Mouse (Mus musculus): ENCODE data around the gene Smpd2. TPM values are rescaled to one million over a fixed set of nuclear protein-coding genes. Genes with fewer than 3 reads are reported as not detected.

The Smpd2 gene
- polyA plus RNA-seq, 1 experiment from 2014 or later, result 46.8 TPM

GRCm38 (mm10) chr10:41459990-41460389 lies 30.2 kb downstream of the Smpd2 start:
- H3K9me3 ChIP-seq (replicated peaks; ENCODE audit: control insufficient read depth, low read length), result no peaks in the 10 kb centered on the region
- peaks cover 9% of the 10 kb centered on the region for H3K36me3 ChIP-seq (ENCODE audit: control insufficient read depth, insufficient read depth, low read length)
- no peak for ATAC-seq (replicated peaks; ENCODE audit: insufficient number of reproducible peaks, low FRiP score, low TSS enrichment)

GRCm38 (mm10) chr10:41452791-41453190 lies 37.4 kb downstream of the Smpd2 start:
- 91% methylated on average over 3 of the region's 3 CpGs for WGBS (ENCODE audit: insufficient replicate concordance)
- no peaks in the 10 kb centered on the region for H3K9me3 ChIP-seq (replicated peaks; ENCODE audit: control insufficient read depth, low read length)
- no peak overlapping the region for H3K4me3 ChIP-seq (ENCODE audit: low read depth, low read length)
- no peak overlapping the region for H3K4me2 ChIP-seq
- no peak for ATAC-seq (replicated peaks; ENCODE audit: insufficient number of reproducible peaks, low FRiP score, low TSS enrichment)
- peaks cover 17% of the 10 kb centered on the region for H3K4me1 ChIP-seq (ENCODE audit: control insufficient read depth, insufficient read depth, low read length)
- H3K27ac ChIP-seq (ENCODE audit: low read depth, low read length), result no peak overlapping the region
- peaks cover 10% of the 10 kb centered on the region for H3K36me3 ChIP-seq (ENCODE audit: control insufficient read depth, insufficient read depth, low read length)
- H3K27me3 ChIP-seq (ENCODE audit: control insufficient read depth, insufficient read depth, low read length), result no peaks in the 10 kb centered on the region
- no peak overlapping the region for H3K9ac ChIP-seq (ENCODE audit: low read depth, low read length)

More at GRCm38 (mm10) chr10:41459990-41460389, 30.2 kb downstream of the Smpd2 start:
- Histone ChIP-seq H3K4me2 (no peak overlapping the region), H3K9ac (ENCODE audit: low read depth, low read length) (no peak overlapping the region), H3K27ac (ENCODE audit: low read depth, low read length) (no peak overlapping the region), H3K4me1 (ENCODE audit: control insufficient read depth, insufficient read depth, low read length) (peaks cover 17% of the 10 kb centered on the region), H3K4me3 (ENCODE audit: low read depth, low read length) (no peak overlapping the region), H3K27me3 (ENCODE audit: control insufficient read depth, insufficient read depth, low read length) (no peaks in the 10 kb centered on the region)
- WGBS (ENCODE audit: insufficient replicate concordance), result 59% methylated on average over 4 of the region's 4 CpGs

- Histone ChIP-seq H3K4me2 (no peak overlapping the region), H3K9me3 (replicated peaks; ENCODE audit: control insufficient read depth, low read length) (no peaks in the 10 kb centered on the region), H3K27me3 (ENCODE audit: control insufficient read depth, insufficient read depth, low read length) (no peaks in the 10 kb centered on the region), H3K36me3 (ENCODE audit: control insufficient read depth, insufficient read depth, low read length) (peaks cover 10% of the 10 kb centered on the region), H3K9ac (ENCODE audit: low read depth, low read length) (no peak overlapping the region), H3K4me1 (ENCODE audit: control insufficient read depth, insufficient read depth, low read length) (peaks cover 15% of the 10 kb centered on the region), H3K4me3 (ENCODE audit: low read depth, low read length) (no peak overlapping the region), H3K27ac (ENCODE audit: low read depth, low read length) (no peak overlapping the region)
- ATAC-seq (replicated peaks; ENCODE audit: insufficient number of reproducible peaks, low FRiP score, low TSS enrichment), result no peak
- 90% methylated on average over 9 of the region's 9 CpGs for WGBS (ENCODE audit: insufficient replicate concordance)
These were observed 38.5 kb downstream of the Smpd2 start for GRCm38 (mm10) chr10:41451656-41452055.

GRCm38 (mm10) chr10:41450780-41451522 lies 39.2 kb downstream of the Smpd2 start:
- Histone ChIP-seq H3K9ac (ENCODE audit: low read depth, low read length) (peak overlapping the region; percentile 91), H3K27me3 (ENCODE audit: control insufficient read depth, insufficient read depth, low read length) (no peaks in the 10 kb centered on the region), H3K36me3 (ENCODE audit: control insufficient read depth, insufficient read depth, low read length) (peaks cover 10% of the 10 kb centered on the region), H3K27ac (ENCODE audit: low read depth, low read length) (no peak overlapping the region), H3K4me2 (peak overlapping the region; percentile 74), H3K9me3 (replicated peaks; ENCODE audit: control insufficient read depth, low read length) (no peaks in the 10 kb centered on the region), H3K4me1 (ENCODE audit: control insufficient read depth, insufficient read depth, low read length) (peaks cover 9% of the 10 kb centered on the region), H3K4me3 (ENCODE audit: low read depth, low read length) (peak overlapping the region; percentile 91)
- 51% methylated on average over 18 of the region's 18 CpGs for WGBS (ENCODE audit: insufficient replicate concordance)
- no peak for ATAC-seq (replicated peaks; ENCODE audit: insufficient number of reproducible peaks, low FRiP score, low TSS enrichment)

- under 1% methylated on average over 49 of the region's 49 CpGs for WGBS (ENCODE audit: insufficient replicate concordance)
- H3K9me3 ChIP-seq (replicated peaks; ENCODE audit: control insufficient read depth, low read length), result no peaks in the 10 kb centered on the region
- H3K36me3 ChIP-seq (ENCODE audit: control insufficient read depth, insufficient read depth, low read length), result peaks cover 10% of the 10 kb centered on the region
- ATAC-seq (replicated peaks; ENCODE audit: insufficient number of reproducible peaks, low FRiP score, low TSS enrichment), result peak; percentile 95
- H3K4me2 ChIP-seq, result peak within 1 kb of the TSS; percentile 74
- H3K27ac ChIP-seq (ENCODE audit: low read depth, low read length), result peak within 1 kb of the TSS; percentile 80
- peaks cover 9% of the 10 kb centered on the region for H3K4me1 ChIP-seq (ENCODE audit: control insufficient read depth, insufficient read depth, low read length)
- peak within 1 kb of the TSS; percentile 91 for H3K4me3 ChIP-seq (ENCODE audit: low read depth, low read length)
- H3K27me3 ChIP-seq (ENCODE audit: control insufficient read depth, insufficient read depth, low read length), result no peaks in the 10 kb centered on the region
- H3K9ac ChIP-seq (ENCODE audit: low read depth, low read length), result peak within 1 kb of the TSS; percentile 91
These were observed 40.0 kb downstream of the Smpd2 start, which contains the start of gene Zbtb24 for GRCm38 (mm10) chr10:41450137-41450670. Gene Zbtb24, plus strand, starts transcription at chr10:41450383.

- Histone ChIP-seq H3K4me3 (ENCODE audit: low read depth, low read length) (peak overlapping the region; percentile 91), H3K27ac (ENCODE audit: low read depth, low read length) (peak overlapping the region; percentile 80), H3K4me2 (peak overlapping the region; percentile 74), H3K4me1 (ENCODE audit: control insufficient read depth, insufficient read depth, low read length) (peaks cover 9% of the 10 kb centered on the region), H3K27me3 (ENCODE audit: control insufficient read depth, insufficient read depth, low read length) (no peaks in the 10 kb centered on the region), H3K9me3 (replicated peaks; ENCODE audit: control insufficient read depth, low read length) (no peaks in the 10 kb centered on the region), H3K36me3 (ENCODE audit: control insufficient read depth, insufficient read depth, low read length) (peaks cover 10% of the 10 kb centered on the region), H3K9ac (ENCODE audit: low read depth, low read length) (peak overlapping the region; percentile 91)
- 13% methylated on average over 14 of the region's 14 CpGs for WGBS (ENCODE audit: insufficient replicate concordance)
- ATAC-seq (replicated peaks; ENCODE audit: insufficient number of reproducible peaks, low FRiP score, low TSS enrichment), result 0 out of 2 replicates have a peak, but pooled peaks have one; percentile 40
These were observed 40.5 kb downstream of the Smpd2 start for GRCm38 (mm10) chr10:41449684-41450083.

- 84% methylated on average over 1 of the region's 1 CpGs for WGBS (ENCODE audit: insufficient replicate concordance)
- no peak overlapping the region for H3K9ac ChIP-seq (ENCODE audit: low read depth, low read length)
- ATAC-seq (replicated peaks; ENCODE audit: insufficient number of reproducible peaks, low FRiP score, low TSS enrichment), result no peak
These were observed 42.0 kb downstream of the Smpd2 start for GRCm38 (mm10) chr10:41448216-41448615.

More at GRCm38 (mm10) chr10:41448216-41448615, 42.0 kb downstream of the Smpd2 start:
- peaks cover 10% of the 10 kb centered on the region for H3K36me3 ChIP-seq (ENCODE audit: control insufficient read depth, insufficient read depth, low read length)
- H3K4me2 ChIP-seq, result no peak overlapping the region
- no peak overlapping the region for H3K27ac ChIP-seq (ENCODE audit: low read depth, low read length)
- H3K4me3 ChIP-seq (ENCODE audit: low read depth, low read length), result no peak overlapping the region
- H3K4me1 ChIP-seq (ENCODE audit: control insufficient read depth, insufficient read depth, low read length), result peaks cover 9% of the 10 kb centered on the region
- H3K9me3 ChIP-seq (replicated peaks; ENCODE audit: control insufficient read depth, low read length), result no peaks in the 10 kb centered on the region
- no peaks in the 10 kb centered on the region for H3K27me3 ChIP-seq (ENCODE audit: control insufficient read depth, insufficient read depth, low read length)
